Comparison of ENCODE assay signal across 28 mouse cellular contexts in genomic region chr2:173707626-173708025, GRCm38 (mm10). TPM values are rescaled to one million over a fixed set of nuclear protein-coding genes. Genes with fewer than 3 reads are reported as not detected.
DNase-seq lines count a peak whose midpoint lies in the region; ATAC-seq and TF ChIP-seq lines count a peak whose summit lies in the region.
"Not testable (repeated sequence)": the region's sequence is repeated elsewhere in the genome, so short reads cannot be mapped to it uniquely, and the experiment has no call there.
"Had no signal": no experiment of that assay in that cellular context is flagged by ENCODE, and none has a peak within 500 bp of the region (broad histone marks: within the 10 kb centered on the region; RNA-seq: fewer than 3 reads in every experiment).

No protein-coding gene starts in this region.

- TF ChIP-seq CTCF in Patski (IDR thresholded peaks at IDR 0.05): not testable (repeated sequence)

- in situ Hi-C loops in Patski (cut with MboI; ENCODE audit: low pct_unique_long_range_greater_than_20kb): not testable (repeated sequence)

- H3K27me3 ChIP-seq in Patski: not testable (repeated sequence)

- POLR2A ChIA-PET in Patski (lab: Charles Lee): not testable (repeated sequence)

- DNase-seq in 3T3-L1 (ENCODE audit: low read depth, low spot score) (peak; percentile 40), ES-CJ7 (ENCODE audit: low read depth, low spot score) (peak; percentile 23)
- not testable (repeated sequence) for DNase-seq in Patski (ENCODE audit: low read depth, low spot score)
- DNase-seq in naive thymus-derived CD4-positive, alpha-beta T cell, adult 2 months (ENCODE audit: low read depth): peak; percentile 15

- CTCF ChIA-PET in Patski (lab: Charles Lee): not testable (repeated sequence)

- peak; percentile 19 for ATAC-seq in Patski
- ATAC-seq in erythroblast, adult 5-6 weeks (replicated peaks; ENCODE audit: low FRiP score, poor library complexity, severe bottlenecking): 0 out of 2 replicates have a peak, but pooled peaks have one; percentile 43
- ATAC-seq in megakaryocyte-erythroid progenitor cell, adult 5-6 weeks (replicated peaks; ENCODE audit: low FRiP score, low TSS enrichment, poor library complexity, severe bottlenecking): peak; percentile 32

RNA-seq across cellular contexts. Expression of gene 1700010B08Rik, which starts 11.6 kb away (rescaled TPM):
- not detected for polyA plus RNA-seq in Patski (2021)
- not detected in 2 replicates for total RNA-seq in erythroblast, adult 5-6 weeks (2015; ENCODE audit: low replicate concordance)
- not detected in 2 replicates for total RNA-seq in erythroblast, adult 5-6 weeks (2017; ENCODE audit: low replicate concordance)
- total RNA-seq in megakaryocyte-erythroid progenitor cell, adult 5-6 weeks (2014; fragmentation: Nextera tagmentation): not detected in 2 replicates
- 0.38 TPM in 1 of 2 replicates, not detected in the other for total RNA-seq in megakaryocyte-erythroid progenitor cell, adult 5-6 weeks (2017)
- total RNA-seq: adrenal gland, adult 18-20 months; adrenal gland, postnatal 10 days; adrenal gland, postnatal 36 days; ES-E14; gastrocnemius, adult 8-10 months; gastrocnemius, postnatal 25 days; heart, adult 18-20 months; heart, postnatal 10 days; heart, postnatal 36 days had no signal
- polyA plus RNA-seq: CD4-positive, CD25-positive, alpha-beta regulatory T cell, adult 4 months; embryonic facial prominence, embryonic 12.5 days; embryonic facial prominence, embryonic 15.5 days; erythroblast, embryonic 14.5 days; forebrain, embryonic 12.5 days; forebrain, embryonic 15.5 days; heart, embryonic 12.5 days; heart, embryonic 15.5 days; hindbrain, embryonic 10.5 days; hindbrain, embryonic 13.5 days; hindbrain, embryonic 16.5 days; inflammation-experienced regulatory T-cells, adult 6 months; intestine, embryonic 16.5 days had no signal

RNA-seq across cellular contexts. Expression of gene Vapb, which starts 29.7 kb away (rescaled TPM):
- polyA plus RNA-seq in Patski (2021): 122 TPM
- total RNA-seq in erythroblast, adult 5-6 weeks (2015; ENCODE audit: low replicate concordance): 1.5 and 3.1 TPM in 2 replicates
- 7.0 and 7.4 TPM in 2 replicates for total RNA-seq in erythroblast, adult 5-6 weeks (2017; ENCODE audit: low replicate concordance)
- 5.2 and 8.8 TPM in 2 replicates for total RNA-seq in megakaryocyte-erythroid progenitor cell, adult 5-6 weeks (2014; fragmentation: Nextera tagmentation)
- total RNA-seq in megakaryocyte-erythroid progenitor cell, adult 5-6 weeks (2017): 46.8 and 67.2 TPM in 2 replicates

RNA-seq across cellular contexts. Expression of gene Rab22a, which starts 48.1 kb away (rescaled TPM):
- 38.3 TPM for polyA plus RNA-seq in Patski (2021)
- 3.3 and 4.6 TPM in 2 replicates for total RNA-seq in erythroblast, adult 5-6 weeks (2015; ENCODE audit: low replicate concordance)
- 3.1 and 4.0 TPM in 2 replicates for total RNA-seq in erythroblast, adult 5-6 weeks (2017; ENCODE audit: low replicate concordance)
- 18.1 and 20.7 TPM in 2 replicates for total RNA-seq in megakaryocyte-erythroid progenitor cell, adult 5-6 weeks (2014; fragmentation: Nextera tagmentation)
- total RNA-seq in megakaryocyte-erythroid progenitor cell, adult 5-6 weeks (2017): 13.3 and 16.8 TPM in 2 replicates
